Mouse (Mus musculus) stomach, embryonic 14.5 days (tissue): ENCODE measurements at regions not wholly inside any gene's neighbourhood (a gene's known extent, or its start where the extent isn't known, plus 50 kb on each side); places are given as distances from the start of the nearest gene placed in this dataset.

Source experiments
- ATAC-seq: fragments of 200-750 bp; cut with Nextera tagmentation; 2 replicates; pipeline ENCODE4 v1.8.0; 2017; ENCODE audit warnings: low read depth, moderate TSS enrichment; ENCODE audit not compliant: insufficient number of reproducible peaks, insufficient read depth, low FRiP score
- H3K27ac ChIP-seq: fragments of 300-500 bp; sonication (generic); 2 replicates; pipeline ENCODE4 v1.5.1; 2014; ENCODE audit warnings: mild to moderate bottlenecking, low read length, moderate library complexity, mixed read lengths
- H3K27me3 ChIP-seq: fragments of 300-500 bp; sonication (generic); 2 replicates; pipeline ENCODE4 v1.6.1; 2014; ENCODE audit warnings: low read length, control low read depth, mixed read lengths; ENCODE audit not compliant: control insufficient read depth, insufficient read depth
- H3K36me3 ChIP-seq: fragments of 300-500 bp; sonication (generic); 2 replicates; pipeline ENCODE4 v1.6.1; 2014; ENCODE audit warnings: mild to moderate bottlenecking, control low read depth, low read length, moderate library complexity, mixed read lengths; ENCODE audit not compliant: control insufficient read depth, insufficient read depth
- H3K4me1 ChIP-seq: fragments of 300-500 bp; sonication (generic); 2 replicates; pipeline ENCODE4 v1.6.1; 2014; ENCODE audit warnings: low read length, control low read depth, mixed read lengths; ENCODE audit not compliant: control insufficient read depth, insufficient read depth
- H3K4me2 ChIP-seq: fragments of 300-500 bp; sonication (generic); replicated peaks from 2 replicates; pipeline ENCODE4 v1.6.1; 2014; ENCODE audit warnings: low read depth, low read length, control low read depth
- H3K4me3 ChIP-seq: fragments of 300-500 bp; sonication (generic); 2 replicates; pipeline ENCODE4 v1.5.1; 2014; ENCODE audit warnings: low read depth, low read length, control low read depth
- H3K9ac ChIP-seq: fragments of 300-500 bp; sonication (generic); replicated peaks from 2 replicates; pipeline ENCODE4 v1.6.1; 2014; ENCODE audit warnings: low read depth, mild to moderate bottlenecking, control low read depth, low read length, moderate library complexity, mixed read lengths
- H3K9me3 ChIP-seq: fragments of 300-500 bp; sonication (generic); 2 replicates; pipeline ENCODE4 v1.6.1; 2016; ENCODE audit warnings: low read depth, low read length, control low read depth; ENCODE audit not compliant: control insufficient read depth
- WGBS: fragments of 180-500 bp; shearing (Covaris S2); extraction: QIAGEN DNeasy Blood & Tissue Kit; methylation state at CpG from one replicate; pipeline ENCODE4 v1.1.7; 2014; 5-methylcytosine and 5-hydroxymethylcytosine counted together

DNA sequence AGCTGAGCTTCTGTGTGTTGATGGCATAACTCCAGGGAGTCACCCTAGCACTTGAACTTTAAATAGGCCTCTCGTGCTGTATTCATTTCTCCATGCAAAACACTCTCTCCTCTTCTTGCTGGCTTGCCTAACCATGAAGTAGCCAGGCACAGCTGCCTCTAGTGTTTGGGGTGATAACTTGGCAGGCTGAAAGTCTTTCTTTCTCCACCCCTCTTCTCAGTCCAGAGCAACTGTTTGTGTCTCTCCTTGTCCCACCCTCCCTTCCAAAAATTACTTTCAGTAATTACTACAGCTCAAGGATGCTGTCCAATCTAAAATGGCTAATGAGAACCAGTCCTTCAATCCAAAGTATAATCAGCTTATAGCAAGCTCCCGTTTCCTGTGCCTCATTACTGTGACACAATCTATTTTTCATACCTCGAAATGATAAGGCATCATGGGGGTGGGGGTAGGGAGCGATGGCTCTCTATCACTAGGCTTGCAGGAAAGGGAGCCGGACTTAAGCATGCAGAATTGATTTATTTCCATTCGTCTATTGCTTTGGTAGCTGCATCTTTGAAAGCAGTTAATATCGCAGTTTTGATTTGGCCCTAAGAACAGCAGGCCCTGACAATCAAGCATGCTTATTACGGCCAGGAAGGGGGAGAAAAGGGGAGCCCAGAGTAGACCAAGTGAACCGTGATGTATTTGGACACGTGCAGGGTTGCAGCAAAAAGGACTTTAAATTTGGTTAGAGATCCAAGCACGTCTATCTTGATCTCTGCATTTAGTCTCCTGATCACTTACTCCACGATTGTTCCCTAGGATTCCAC lies 943.8 kb downstream of the Slc4a3 start:
- Histone ChIP-seq H3K36me3 (no peaks in the 10 kb centered on the region), H3K4me1 (no peaks in the 10 kb centered on the region), H3K4me2 (no peak overlapping the region), H3K9ac (no peak overlapping the region), H3K27me3 (no peaks in the 10 kb centered on the region), H3K4me3 (no peak overlapping the region), H3K27ac (no peak overlapping the region), H3K9me3 (no peaks in the 10 kb centered on the region)
- no peak for ATAC-seq
- WGBS = 60% methylated on average over 12 of the region's 12 CpGs

DNA sequence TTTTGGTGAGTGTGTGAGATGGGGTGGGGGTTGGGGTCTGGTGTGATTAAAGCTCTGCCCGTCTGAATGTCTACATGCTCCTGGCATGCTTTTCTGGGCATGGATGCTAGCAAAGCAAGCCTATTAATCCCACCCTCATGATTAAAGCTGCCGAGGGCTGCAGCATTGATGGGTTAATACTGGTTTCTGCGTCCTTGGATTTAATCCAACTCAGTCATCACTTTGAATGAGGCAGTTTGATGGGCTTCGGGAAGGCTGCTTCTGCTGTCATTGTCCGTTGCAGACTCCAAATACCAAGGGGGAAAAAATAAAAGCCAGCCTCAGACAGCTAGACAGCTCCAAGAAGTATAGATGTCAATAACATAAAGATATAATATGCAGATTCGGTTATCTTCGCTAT lies 944.7 kb downstream of the Slc4a3 start:
- Histone ChIP-seq H3K27me3 (no peaks in the 10 kb centered on the region), H3K4me2 (no peak overlapping the region), H3K4me1 (no peaks in the 10 kb centered on the region), H3K9me3 (no peaks in the 10 kb centered on the region), H3K27ac (no peak overlapping the region), H3K36me3 (no peaks in the 10 kb centered on the region), H3K4me3 (no peak overlapping the region), H3K9ac (no peak overlapping the region)
- no peak for ATAC-seq
- 43% methylated on average over 7 of the region's 7 CpGs for WGBS

DNA sequence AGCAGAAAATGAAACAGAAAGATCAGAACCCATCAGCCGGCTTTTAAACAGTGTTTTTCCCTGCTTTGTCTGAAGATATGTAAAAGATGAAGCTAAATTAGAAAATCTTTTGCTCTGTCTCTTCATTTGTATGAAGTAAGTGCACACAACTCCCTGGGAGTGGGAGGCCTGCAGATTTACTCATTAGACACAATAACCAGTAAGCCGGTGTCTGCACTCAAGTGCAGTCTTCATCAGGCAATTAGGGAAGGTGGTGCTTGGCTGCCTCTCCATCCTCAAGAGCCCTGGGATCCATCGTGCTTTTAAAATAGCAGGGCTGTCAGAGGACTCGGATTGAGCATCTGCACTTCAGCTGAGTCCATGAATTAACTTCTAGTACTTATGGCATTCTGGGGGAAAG lies 945.1 kb downstream of the Slc4a3 start:
- Histone ChIP-seq H3K27me3 (no peaks in the 10 kb centered on the region), H3K36me3 (no peaks in the 10 kb centered on the region), H3K9me3 (no peaks in the 10 kb centered on the region), H3K4me3 (no peak overlapping the region), H3K27ac (no peak overlapping the region), H3K4me1 (no peaks in the 10 kb centered on the region), H3K9ac (no peak overlapping the region), H3K4me2 (no peak overlapping the region)
- no peak for ATAC-seq
- 56% methylated on average over 4 of the region's 4 CpGs for WGBS

GRCm38 (mm10) chr1:76505150-76505549 lies 959.1 kb downstream of the Slc4a3 start:
- Histone ChIP-seq H3K4me2 (no peak overlapping the region), H3K36me3 (no peaks in the 10 kb centered on the region), H3K9ac (no peak overlapping the region), H3K27ac (no peak overlapping the region), H3K27me3 (no peaks in the 10 kb centered on the region), H3K4me1 (no peaks in the 10 kb centered on the region), H3K9me3 (no peaks in the 10 kb centered on the region), H3K4me3 (no peak overlapping the region)
- ATAC-seq = no peak

GRCm38 (mm10) chr1:76508821-76509220 lies 962.8 kb downstream of the Slc4a3 start:
- no peaks in the 10 kb centered on the region for H3K27me3 ChIP-seq
- no peak overlapping the region for H3K4me2 ChIP-seq
- no peak overlapping the region for H3K9ac ChIP-seq
- H3K4me3 ChIP-seq = no peak overlapping the region
- no peaks in the 10 kb centered on the region for H3K9me3 ChIP-seq
- no peak for ATAC-seq
- 97% methylated on average over 1 of the region's 1 CpGs for WGBS
- no peaks in the 10 kb centered on the region for H3K36me3 ChIP-seq
- H3K4me1 ChIP-seq = no peaks in the 10 kb centered on the region
- H3K27ac ChIP-seq = no peak overlapping the region

- H3K9me3 ChIP-seq = no peaks in the 10 kb centered on the region
- no peak overlapping the region for H3K9ac ChIP-seq
- H3K4me1 ChIP-seq = no peaks in the 10 kb centered on the region
- H3K27ac ChIP-seq = no peak overlapping the region
- no peaks in the 10 kb centered on the region for H3K27me3 ChIP-seq
- H3K4me2 ChIP-seq = no peak overlapping the region
- H3K36me3 ChIP-seq = no peaks in the 10 kb centered on the region
- 90% methylated on average over 3 of the region's 3 CpGs for WGBS
- no peak overlapping the region for H3K4me3 ChIP-seq
- ATAC-seq = no peak
Observed at GRCm38 (mm10) chr1:76509486-76509885, 963.4 kb downstream of the Slc4a3 start.

GRCm38 (mm10) chr1:76512156-76512555 lies 966.1 kb downstream of the Slc4a3 start:
- H3K4me2 ChIP-seq = no peak overlapping the region
- WGBS = 76% methylated on average over 1 of the region's 1 CpGs
- H3K9me3 ChIP-seq = no peaks in the 10 kb centered on the region
- no peaks in the 10 kb centered on the region for H3K4me1 ChIP-seq
- H3K9ac ChIP-seq = no peak overlapping the region
- H3K4me3 ChIP-seq = no peak overlapping the region
- no peaks in the 10 kb centered on the region for H3K27me3 ChIP-seq
- no peaks in the 10 kb centered on the region for H3K36me3 ChIP-seq
- no peak overlapping the region for H3K27ac ChIP-seq
- ATAC-seq = no peak

GRCm38 (mm10) chr1:76513490-76513889 lies 967.4 kb downstream of the Slc4a3 start:
- Histone ChIP-seq H3K4me1 (no peaks in the 10 kb centered on the region), H3K9me3 (no peaks in the 10 kb centered on the region), H3K4me3 (no peak overlapping the region), H3K9ac (no peak overlapping the region), H3K36me3 (no peaks in the 10 kb centered on the region), H3K27me3 (no peaks in the 10 kb centered on the region), H3K27ac (no peak overlapping the region), H3K4me2 (no peak overlapping the region)
- ATAC-seq = no peak
- WGBS = 86% methylated on average over 2 of the region's 2 CpGs

DNA sequence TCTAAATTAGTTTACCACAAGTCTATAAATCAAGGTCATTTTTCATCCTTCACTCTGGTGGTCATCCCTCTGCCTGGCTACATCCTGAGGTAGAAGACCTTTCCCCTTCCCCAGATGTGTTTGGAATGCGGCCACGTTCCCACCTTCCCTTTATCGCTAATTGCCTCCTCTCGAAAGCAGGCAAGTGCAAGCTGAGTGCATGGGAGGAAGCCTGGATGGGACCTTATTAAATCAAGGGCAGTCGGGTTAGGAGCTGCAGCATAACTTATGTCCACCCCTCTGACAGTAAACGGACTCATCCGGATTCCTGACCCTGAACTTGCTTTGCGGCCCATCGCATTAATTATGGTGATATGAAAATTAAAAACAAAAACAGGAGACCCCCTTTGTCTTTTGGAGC lies 983.5 kb downstream of the Slc4a3 start:
- Histone ChIP-seq H3K9ac (no peak overlapping the region), H3K27me3 (no peaks in the 10 kb centered on the region), H3K4me2 (no peak overlapping the region), H3K4me1 (0 out of 2 replicates have a peak, but pooled peaks cover 2% of the 10 kb centered on the region), H3K4me3 (no peak overlapping the region), H3K9me3 (no peaks in the 10 kb centered on the region), H3K27ac (no peak overlapping the region), H3K36me3 (no peaks in the 10 kb centered on the region)
- ATAC-seq = no peak
- WGBS = 28% methylated on average over 9 of the region's 9 CpGs
